Mouse (Mus musculus) granulocyte monocyte progenitor cell, adult 5-6 weeks (primary cell): ENCODE data around the gene Slit3. TPM values are rescaled to one million over a fixed set of nuclear protein-coding genes. Genes with fewer than 3 reads are reported as not detected.

Experiments used
- ATAC-seq: replicated peaks from 2 replicates; pipeline ENCODE4 v1.8.0; 2016; ENCODE audit warnings: mild to moderate bottlenecking, moderate TSS enrichment, inconsistent platforms; ENCODE audit not compliant: poor library complexity, severe bottlenecking
- total RNA-seq, 2 experiments: library from RNA; stranded (forward) in 1 of 2; stranded (reverse) in 1 of 2; fragments of 200-712, 200-1000 nt in 1 of 2; fragments of >200 nt in 1 of 2; fragmentation: Nextera tagmentation in 1 of 2; gene quantifications; 2 replicates each; pipeline ENCODE4 v1.2.3; 2014 to 2017

Slit3 gene
- total RNA-seq, 2 experiments from 2014 or later = not detected

- ATAC-seq = no peak
Measured at GRCm38 (mm10) chr11:35639428-35639827, 518.4 kb downstream of the Slit3 start.

GRCm38 (mm10) chr11:35651286-35651685, 530.3 kb downstream of the Slit3 start:
- ATAC-seq = no peak

- no peak for ATAC-seq
Measured at GRCm38 (mm10) chr11:35655836-35656235, 534.8 kb downstream of the Slit3 start.

- ATAC-seq = peak; percentile 76
Measured at GRCm38 (mm10) chr11:35657582-35657981, 536.6 kb downstream of the Slit3 start.

GRCm38 (mm10) chr11:35660967-35661366, 539.9 kb downstream of the Slit3 start:
- ATAC-seq = peak; percentile 80

GRCm38 (mm10) chr11:35662945-35663344, 541.9 kb downstream of the Slit3 start:
- no peak for ATAC-seq

- ATAC-seq = no peak
Measured at GRCm38 (mm10) chr11:35663661-35664060, 542.6 kb downstream of the Slit3 start.

- 0 out of 2 replicates have a peak, but pooled peaks have one; percentile 14 for ATAC-seq
Measured at GRCm38 (mm10) chr11:35664991-35665390, 544.0 kb downstream of the Slit3 start.

GRCm38 (mm10) chr11:35667428-35667827, 546.4 kb downstream of the Slit3 start:
- peak; percentile 98 for ATAC-seq

GRCm38 (mm10) chr11:35668138-35668537, 547.1 kb downstream of the Slit3 start:
- no peak for ATAC-seq

GRCm38 (mm10) chr11:35668750-35669149, 547.7 kb downstream of the Slit3 start:
- no peak for ATAC-seq

GRCm38 (mm10) chr11:35669536-35669935, 548.5 kb downstream of the Slit3 start:
- no peak for ATAC-seq

GRCm38 (mm10) chr11:35670181-35670580, 549.2 kb downstream of the Slit3 start:
- no peak for ATAC-seq

- no peak for ATAC-seq
Measured at GRCm38 (mm10) chr11:35670746-35671145, 549.7 kb downstream of the Slit3 start.

GRCm38 (mm10) chr11:35673050-35673449, 552.0 kb downstream of the Slit3 start:
- ATAC-seq = no peak

- ATAC-seq = no peak
Measured at GRCm38 (mm10) chr11:35674242-35674641, 553.2 kb downstream of the Slit3 start.

GRCm38 (mm10) chr11:35676744-35677143, 555.7 kb downstream of the Slit3 start:
- no peak for ATAC-seq

GRCm38 (mm10) chr11:35679976-35680375, 559.0 kb downstream of the Slit3 start:
- ATAC-seq = no peak

- ATAC-seq = no peak
Measured at GRCm38 (mm10) chr11:35687316-35687715, 566.3 kb downstream of the Slit3 start.

GRCm38 (mm10) chr11:35690515-35691281, 569.7 kb downstream of the Slit3 start:
- ATAC-seq = no peak

GRCm38 (mm10) chr11:35693136-35693535, 572.1 kb downstream of the Slit3 start:
- ATAC-seq = peak; percentile 75

GRCm38 (mm10) chr11:35693625-35694024, 572.6 kb downstream of the Slit3 start:
- no peak for ATAC-seq
